Comparison of ENCODE assay signal across 10 mouse cellular contexts in the genomic region with DNA sequence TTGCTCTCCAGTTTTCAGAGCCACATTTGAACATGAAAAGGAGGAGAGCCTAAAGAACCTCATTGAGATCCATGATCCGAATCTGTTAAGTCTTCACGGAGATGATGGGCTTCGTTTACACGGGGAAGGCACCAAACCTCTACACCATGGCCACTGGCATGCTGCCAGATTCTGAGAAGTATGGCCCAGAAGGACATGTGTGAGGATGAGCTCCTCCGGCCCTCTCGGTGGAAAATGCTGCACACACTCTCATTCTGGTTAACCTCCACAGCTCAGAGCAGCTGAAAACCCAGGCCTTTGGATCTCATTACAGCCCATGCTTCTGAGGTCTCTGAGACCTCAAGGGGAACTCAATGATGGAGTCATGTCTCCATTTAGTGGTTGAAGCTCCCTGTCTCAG.
"Had no signal": no experiment of that assay in that cellular context is flagged by ENCODE, and none has a peak within 500 bp of the region (broad histone marks: within the 10 kb centered on the region; RNA-seq: fewer than 3 reads in every experiment).

No protein-coding gene starts in this region.

- DNase-seq: gastrocnemius, adult 2 months; gastrocnemius, postnatal 14 days; gastrocnemius, postnatal 36 days; heart, adult 18-20 months; heart, postnatal 10 days; heart, postnatal 4 days; kidney, adult 18-20 months; kidney, adult 8-10 months; liver; liver, embryonic 13.5 days had no signal
